Mouse (Mus musculus) liver, embryonic 15.5 days (tissue): ENCODE results near the gene Gm11084. TPM values are rescaled to one million over a fixed set of nuclear protein-coding genes. Genes with fewer than 3 reads are reported as not detected.
"Not testable (repeated sequence)": the region's sequence is repeated elsewhere in the genome, so short reads cannot be mapped to it uniquely, and the experiment has no call there.

Experiments used
- ATAC-seq: fragments of 200-750 bp; cut with Nextera tagmentation; 2 replicates; pipeline ENCODE4 v1.8.0; 2017; ENCODE audit warnings: moderate number of reproducible peaks, mild to moderate bottlenecking, moderate library complexity; ENCODE audit not compliant: insufficient read depth
- H3K27ac ChIP-seq: fragments of 300-500 bp; sonication (generic); replicated peaks from 2 replicates; pipeline ENCODE4 v1.5.1; 2015; ENCODE audit warnings: mild to moderate bottlenecking, inconsistent platforms
- H3K27me3 ChIP-seq: fragments of 300-500 bp; sonication (generic); 2 replicates; pipeline ENCODE4 v1.6.1; 2015; ENCODE audit warnings: mild to moderate bottlenecking, inconsistent platforms
- H3K36me3 ChIP-seq: fragments of 300-500 bp; sonication (generic); replicated peaks from 2 replicates; pipeline ENCODE4 v1.6.1; 2015; ENCODE audit warnings: moderate library complexity, mild to moderate bottlenecking, inconsistent platforms
- H3K4me1 ChIP-seq: fragments of 300-500 bp; sonication (generic); replicated peaks from 2 replicates; pipeline ENCODE4 v1.6.1; 2015; ENCODE audit warnings: inconsistent platforms
- H3K4me2 ChIP-seq: fragments of 300-500 bp; sonication (generic); 2 replicates; pipeline ENCODE4 v1.6.1; 2015; ENCODE audit warnings: moderate library complexity, mild to moderate bottlenecking, inconsistent platforms
- H3K4me3 ChIP-seq: fragments of 300-500 bp; sonication (generic); replicated peaks from 2 replicates; pipeline ENCODE4 v1.5.1; 2015; ENCODE audit warnings: mild to moderate bottlenecking, inconsistent platforms
- H3K9ac ChIP-seq: fragments of 300-500 bp; sonication (generic); 2 replicates; pipeline ENCODE4 v1.6.1; 2015; ENCODE audit warnings: moderate library complexity, mild to moderate bottlenecking, inconsistent platforms
- H3K9me3 ChIP-seq: fragments of 300-500 bp; sonication (generic); replicated peaks from 2 replicates; pipeline ENCODE4 v1.6.1; 2016; ENCODE audit warnings: inconsistent platforms
- WGBS: fragments of 180-500 bp; shearing (Covaris S2); methylation state at CpG from one replicate; pipeline ENCODE4 v1.1.7; 2015; ENCODE audit warnings: mixed read lengths; ENCODE audit not compliant: insufficient replicate concordance; 5-methylcytosine and 5-hydroxymethylcytosine counted together
- polyA plus RNA-seq: library from polyadenylated mRNA; unstranded; fragments of >200 nt; fragmentation: Nextera tagmentation; extraction: Ambion mirVana; gene quantifications from 2 replicates; pipeline ENCODE4 v1.2.1, GENCODE M21; 2015

Gm11084 gene
- polyA plus RNA-seq, result not detected in 2 replicates

- H3K4me3 ChIP-seq, result no peak within 1 kb of the TSS
- H3K9me3 ChIP-seq, result no peaks in the 10 kb centered on the region
- no peak within 1 kb of the TSS for H3K9ac ChIP-seq
- peaks cover 24% of the 10 kb centered on the region for H3K4me1 ChIP-seq
- H3K4me2 ChIP-seq, result no peak within 1 kb of the TSS
- no peak for ATAC-seq
- no peak within 1 kb of the TSS for H3K27ac ChIP-seq
- H3K27me3 ChIP-seq, result no peaks in the 10 kb centered on the region
- WGBS, result 75% methylated on average over 5 of the region's 5 CpGs
- H3K36me3 ChIP-seq, result no peaks in the 10 kb centered on the region
Observed at GRCm38 (mm10) chr2:72986616-72987015, at the start of gene Gm11084. TSS of gene Gm11084 (minus strand) at chr2:72986716.

DNA sequence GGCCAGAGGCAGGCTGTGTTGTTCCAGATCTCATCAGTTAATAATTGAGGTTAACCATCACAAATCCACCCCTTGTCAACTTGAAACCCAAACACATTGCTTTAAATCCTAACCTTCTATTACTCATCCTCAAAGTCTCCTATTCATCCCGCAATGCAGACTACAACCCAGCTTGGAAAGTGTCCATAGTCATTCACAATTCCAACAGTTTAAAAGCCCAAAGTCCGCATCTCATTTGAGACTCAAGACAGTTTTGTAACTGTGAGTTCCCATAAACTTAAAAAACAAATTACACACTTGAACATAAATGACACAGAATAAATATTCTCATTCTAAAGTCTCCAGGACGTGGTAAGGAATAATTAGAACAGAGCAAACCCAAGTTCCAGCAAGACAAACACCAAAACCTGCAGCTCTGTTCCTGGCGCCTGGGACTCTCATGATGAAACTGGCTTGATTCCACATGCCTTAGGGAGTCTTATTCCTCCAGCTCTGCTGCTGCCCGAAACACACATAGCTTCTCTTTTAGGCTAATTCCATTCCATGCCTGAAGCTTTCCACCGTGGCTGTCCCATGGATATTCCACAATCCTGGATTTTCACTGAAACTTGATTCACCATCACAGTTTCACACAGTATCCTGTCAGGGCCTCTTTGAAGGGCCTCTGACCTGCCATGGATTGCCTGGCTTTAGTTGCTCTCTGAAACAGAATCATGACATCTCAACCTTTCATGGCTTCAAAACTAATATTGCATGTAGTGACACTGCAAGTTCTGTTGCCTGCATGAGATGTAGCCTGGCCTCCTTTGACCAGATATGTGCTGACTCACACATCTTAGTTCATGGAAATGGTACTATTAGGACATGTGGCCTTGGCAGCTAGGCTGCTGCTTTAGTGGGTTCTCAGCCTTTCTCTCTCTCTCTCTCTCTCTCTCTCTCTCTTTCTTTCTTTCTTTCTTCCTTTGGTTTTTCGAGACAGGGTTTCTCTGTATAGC, 44.8 kb upstream of the Gm11084 start:
- Histone ChIP-seq H3K36me3 (no peaks in the 10 kb centered on the region), H3K27me3 (0 out of 2 replicates have a peak, but pooled peaks cover 4% of the 10 kb centered on the region), H3K4me1 (peaks cover 20% of the 10 kb centered on the region), H3K9me3 (no peaks in the 10 kb centered on the region), H3K9ac (no peak overlapping the region), H3K4me2 (no peak overlapping the region), H3K4me3 (no peak overlapping the region), H3K27ac (no peak overlapping the region)
- 0 out of 2 replicates have a peak, but pooled peaks have one; percentile 29 for ATAC-seq
- WGBS, result 64% methylated on average over 7 of the region's 7 CpGs

DNA sequence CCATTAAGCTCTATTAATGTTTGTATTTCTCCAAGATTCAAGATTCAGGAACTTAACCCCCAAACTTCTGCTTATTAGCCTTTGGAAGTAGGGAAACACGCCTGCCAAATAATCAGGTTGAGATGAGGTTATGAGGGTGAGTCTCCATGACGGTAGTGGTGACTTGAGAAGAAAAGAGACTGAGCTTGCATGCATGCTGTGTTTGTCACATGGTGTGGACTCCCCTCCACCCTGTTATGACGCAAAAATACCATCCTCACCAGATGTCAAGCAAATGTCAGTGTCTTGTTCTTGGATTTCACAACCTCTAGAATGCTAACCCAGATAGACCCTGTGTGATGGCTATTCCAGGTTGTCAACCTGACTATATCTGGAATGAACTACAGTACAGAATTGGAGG, 43.3 kb upstream of the Gm11084 start:
- Histone ChIP-seq H3K9me3 (no peaks in the 10 kb centered on the region), H3K36me3 (no peaks in the 10 kb centered on the region), H3K27me3 (0 out of 2 replicates have a peak, but pooled peaks cover 4% of the 10 kb centered on the region), H3K27ac (no peak overlapping the region), H3K4me3 (no peak overlapping the region), H3K4me1 (peaks cover 25% of the 10 kb centered on the region), H3K4me2 (no peak overlapping the region), H3K9ac (no peak overlapping the region)
- ATAC-seq, result no peak
- 73% methylated on average over 3 of the region's 3 CpGs for WGBS

- peaks cover 38% of the 10 kb centered on the region for H3K4me1 ChIP-seq
- WGBS, result 16% methylated on average over 3 of the region's 3 CpGs
- H3K27me3 ChIP-seq, result no peaks in the 10 kb centered on the region
- no peak overlapping the region for H3K9ac ChIP-seq
- ATAC-seq, result no peak
- H3K4me3 ChIP-seq, result no peak overlapping the region
- no peaks in the 10 kb centered on the region for H3K36me3 ChIP-seq
- peak overlapping the region; percentile 41 for H3K4me2 ChIP-seq
- peak overlapping the region; percentile 66 for H3K27ac ChIP-seq
- no peaks in the 10 kb centered on the region for H3K9me3 ChIP-seq
Observed at GRCm38 (mm10) chr2:73028019-73028418, 41.5 kb upstream of the Gm11084 start.

DNA sequence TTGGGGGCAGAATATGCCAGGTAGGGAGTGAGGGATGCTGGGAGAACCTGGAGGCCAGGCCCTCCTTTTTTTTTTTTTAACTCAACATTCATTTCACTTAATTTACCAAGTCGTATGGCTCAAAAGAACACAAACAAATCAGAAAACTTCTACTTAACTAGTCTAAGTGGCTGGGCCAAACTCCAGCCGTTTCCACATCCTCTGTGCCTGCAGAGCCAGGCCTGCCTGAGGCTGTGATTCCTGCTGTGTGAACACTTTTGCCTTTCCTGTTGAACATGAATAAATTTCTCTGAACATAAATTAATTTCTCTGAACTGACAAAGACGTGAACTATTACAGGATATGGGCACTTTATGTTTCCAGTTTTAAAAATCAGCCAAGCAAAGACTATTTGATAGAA, 40.6 kb upstream of the Gm11084 start:
- Histone ChIP-seq H3K27me3 (no peaks in the 10 kb centered on the region), H3K4me3 (no peak overlapping the region), H3K36me3 (no peaks in the 10 kb centered on the region), H3K9ac (no peak overlapping the region), H3K27ac (0 out of 2 replicates have a peak overlapping the region, but pooled peaks have one; percentile 31), H3K9me3 (no peaks in the 10 kb centered on the region), H3K4me2 (no peak overlapping the region), H3K4me1 (peaks cover 45% of the 10 kb centered on the region)
- no peak for ATAC-seq
- WGBS, result 71% methylated on average over 3 of the region's 3 CpGs

GRCm38 (mm10) chr2:73023803-73024202, 37.3 kb upstream of the Gm11084 start:
- H3K36me3 ChIP-seq, result no peaks in the 10 kb centered on the region
- ATAC-seq, result peak; percentile 96
- H3K4me2 ChIP-seq, result peak overlapping the region; percentile 62
- peak overlapping the region; percentile 16; the same call in 1 of the 2 replicates for H3K4me3 ChIP-seq
- peaks cover 9% of the 10 kb centered on the region for H3K27me3 ChIP-seq
- 25% methylated on average over 6 of the region's 6 CpGs for WGBS
- peak overlapping the region; percentile 95 for H3K27ac ChIP-seq
- H3K9me3 ChIP-seq, result no peaks in the 10 kb centered on the region
- peaks cover 67% of the 10 kb centered on the region for H3K4me1 ChIP-seq
- peak overlapping the region; percentile 46 for H3K9ac ChIP-seq

DNA sequence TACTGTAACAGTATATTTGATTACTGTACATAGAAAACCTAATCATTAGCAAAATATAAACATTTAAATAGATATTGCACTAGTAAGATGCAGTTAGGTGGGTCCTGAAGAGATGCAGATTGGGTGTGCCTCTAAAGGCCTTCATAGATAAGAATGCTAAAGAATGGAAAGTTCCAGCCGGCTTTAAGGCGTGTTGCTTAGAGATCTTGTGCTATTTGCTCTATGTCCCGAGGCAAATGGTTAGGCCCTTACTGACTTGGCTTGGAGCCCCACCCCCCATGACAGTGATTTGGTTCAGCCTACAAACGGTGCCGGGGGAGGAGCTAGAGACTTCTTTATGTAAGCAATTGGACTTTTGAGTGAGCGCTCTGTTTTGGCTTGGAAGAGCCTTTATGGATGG, 34.5 kb upstream of the Gm11084 start:
- Histone ChIP-seq H3K27ac (peak overlapping the region; percentile 65), H3K27me3 (peaks cover 9% of the 10 kb centered on the region), H3K4me3 (no peak overlapping the region), H3K4me1 (peaks cover 54% of the 10 kb centered on the region), H3K9ac (no peak overlapping the region), H3K4me2 (peak overlapping the region; percentile 42), H3K9me3 (no peaks in the 10 kb centered on the region), H3K36me3 (no peaks in the 10 kb centered on the region)
- 31% methylated on average over 6 of the region's 6 CpGs for WGBS
- peak; percentile 56 for ATAC-seq

DNA sequence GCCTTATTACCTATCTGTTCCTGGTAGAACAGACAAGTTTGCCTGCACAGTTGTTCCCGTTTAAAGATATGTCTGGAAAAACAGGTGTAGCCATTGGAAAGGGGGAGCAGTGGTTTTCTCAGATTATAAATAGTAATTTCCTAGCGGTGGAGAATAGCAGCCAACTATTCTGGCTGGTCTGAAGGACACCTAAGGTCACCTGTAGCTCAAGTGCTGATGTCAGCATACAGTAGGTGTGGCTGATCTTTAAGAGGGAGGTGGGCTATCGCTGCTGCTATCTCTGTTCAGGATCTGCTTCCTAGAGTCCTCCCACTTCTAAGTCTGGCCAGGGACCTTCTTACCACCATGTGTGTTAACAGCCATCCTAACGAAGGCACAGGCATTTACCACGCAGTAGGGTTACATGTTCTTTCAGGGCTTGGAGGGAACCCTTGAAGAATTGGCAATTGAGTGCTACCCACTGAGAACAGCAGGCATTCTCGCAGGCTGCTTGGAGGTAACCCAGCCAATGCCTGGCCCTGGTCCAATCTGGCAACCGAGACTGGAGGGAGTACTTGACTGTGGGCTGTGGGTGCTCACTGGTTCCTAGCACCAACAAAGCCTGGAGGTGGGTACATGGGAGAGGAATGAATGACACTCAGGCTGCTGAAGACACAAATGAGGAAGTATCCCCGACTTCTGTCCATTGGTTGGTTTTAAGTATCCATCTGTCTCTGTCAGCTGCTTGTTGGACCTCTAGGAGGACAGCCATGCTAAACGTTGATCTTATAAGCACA, 33.0 kb upstream of the Gm11084 start:
- peaks cover 46% of the 10 kb centered on the region for H3K4me1 ChIP-seq
- H3K4me3 ChIP-seq, result no peak overlapping the region
- no peaks in the 10 kb centered on the region for H3K36me3 ChIP-seq
- peaks cover 9% of the 10 kb centered on the region for H3K27me3 ChIP-seq
- no peak overlapping the region for H3K4me2 ChIP-seq
- WGBS, result 58% methylated on average over 9 of the region's 9 CpGs
- H3K9ac ChIP-seq, result no peak overlapping the region
- no peak for ATAC-seq
- no peaks in the 10 kb centered on the region for H3K9me3 ChIP-seq
- H3K27ac ChIP-seq, result no peak overlapping the region

DNA sequence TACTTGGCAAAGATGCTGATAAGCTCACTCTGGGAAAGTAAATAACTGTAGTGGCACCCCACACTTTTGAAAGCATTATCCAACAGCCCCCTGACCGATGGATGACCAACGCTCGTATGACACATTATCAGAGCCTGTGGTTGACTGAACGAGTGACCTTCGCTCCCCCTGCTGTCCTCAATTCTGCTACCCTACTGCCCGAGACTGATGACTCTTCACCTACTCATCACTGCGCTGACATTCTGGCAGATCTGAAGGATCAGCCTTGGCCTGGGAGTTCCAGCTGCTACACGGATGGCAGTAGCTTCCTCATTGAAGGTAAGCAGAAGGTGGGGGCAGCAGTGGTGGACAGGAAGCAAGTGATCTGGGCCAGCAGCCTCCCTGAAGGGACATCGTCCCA, 27.5 kb upstream of the Gm11084 start:
- WGBS, result 40% methylated on average over 9 of the region's 9 CpGs
- not testable (repeated sequence) for ATAC-seq, H3K4me2 ChIP-seq, H3K36me3 ChIP-seq, H3K27me3 ChIP-seq, H3K9ac ChIP-seq, H3K9me3 ChIP-seq, H3K27ac ChIP-seq, H3K4me1 ChIP-seq, H3K4me3 ChIP-seq

DNA sequence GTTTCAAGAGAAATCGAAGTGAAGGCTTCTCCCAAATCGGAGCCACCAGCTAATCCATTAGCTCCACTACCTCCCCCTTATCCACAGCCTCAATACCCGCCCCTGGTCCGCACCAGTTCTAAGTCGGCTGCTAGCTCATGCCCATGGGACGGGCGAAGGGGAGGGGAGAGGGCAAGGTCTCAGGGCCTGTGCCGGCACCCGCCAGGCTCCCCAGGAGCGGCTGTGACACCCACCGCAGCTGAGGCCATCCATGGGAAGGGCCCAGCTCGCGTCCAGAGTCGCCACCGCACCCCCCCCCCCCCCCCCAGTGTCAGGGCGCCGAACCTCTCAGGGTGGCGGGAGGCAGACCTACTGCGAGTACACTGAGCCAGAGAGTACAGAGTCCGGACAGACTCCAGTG, 26.1 kb upstream of the Gm11084 start:
- H3K27ac ChIP-seq, result no peak overlapping the region
- no peak overlapping the region for H3K9ac ChIP-seq
- no peak overlapping the region for H3K4me2 ChIP-seq
- H3K4me1 ChIP-seq, result 0 out of 2 replicates have a peak, but pooled peaks cover 6% of the 10 kb centered on the region
- no peaks in the 10 kb centered on the region for H3K36me3 ChIP-seq
- no peak overlapping the region for H3K4me3 ChIP-seq
- WGBS, result 62% methylated on average over 20 of the region's 20 CpGs
- 0 out of 2 replicates have a peak, but pooled peaks cover 4% of the 10 kb centered on the region for H3K9me3 ChIP-seq
- no peak for ATAC-seq
- H3K27me3 ChIP-seq, result no peaks in the 10 kb centered on the region

DNA sequence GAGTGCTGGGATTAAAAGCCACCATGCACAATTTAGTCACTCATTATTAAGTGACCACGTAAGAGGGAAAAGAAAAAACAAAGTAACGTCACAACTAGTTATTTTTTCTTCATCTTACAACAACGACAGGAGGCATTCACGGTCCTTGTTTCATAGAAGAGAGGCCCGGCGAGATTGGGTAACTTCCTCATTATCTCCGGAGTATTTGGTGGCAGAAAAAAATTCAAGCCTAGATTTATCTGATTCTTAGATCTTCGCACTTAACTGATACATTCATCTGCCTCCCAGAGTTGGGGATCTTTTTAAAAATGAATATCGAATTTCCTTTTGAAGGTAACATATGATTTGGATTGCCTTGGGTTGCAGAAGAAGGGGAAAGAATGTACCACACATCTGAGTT, 21.0 kb upstream of the Gm11084 start:
- no peaks in the 10 kb centered on the region for H3K27me3 ChIP-seq
- H3K4me1 ChIP-seq, result peaks cover 48% of the 10 kb centered on the region
- H3K4me2 ChIP-seq, result no peak overlapping the region
- no peak overlapping the region for H3K4me3 ChIP-seq
- no peak overlapping the region for H3K9ac ChIP-seq
- H3K9me3 ChIP-seq, result 0 out of 2 replicates have a peak, but pooled peaks cover 4% of the 10 kb centered on the region
- H3K36me3 ChIP-seq, result no peaks in the 10 kb centered on the region
- H3K27ac ChIP-seq, result no peak overlapping the region
- 42% methylated on average over 9 of the region's 9 CpGs for WGBS
- no peak for ATAC-seq
